Comparison of ENCODE assay signal across 12 mouse cellular contexts in the genomic region with DNA sequence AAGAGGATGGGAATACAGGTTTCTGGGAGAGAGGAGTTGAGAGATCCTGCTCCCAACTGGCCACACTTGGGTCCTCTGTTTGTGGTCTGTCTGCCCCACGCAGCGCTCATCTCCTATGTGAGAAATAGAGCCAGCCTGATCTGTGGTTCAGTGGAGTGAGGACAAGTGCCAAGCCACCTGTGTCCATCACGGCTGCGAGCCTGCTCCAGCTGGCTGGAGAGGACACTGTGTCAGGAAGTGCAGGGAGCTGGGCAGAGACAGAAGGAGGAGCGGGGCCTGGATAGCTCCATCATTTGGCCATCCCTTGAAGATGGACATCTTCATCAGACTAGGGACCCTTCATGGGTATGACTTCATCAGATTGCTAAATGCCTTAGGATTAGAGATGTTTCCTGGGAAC.
"Had no signal": no experiment of that assay in that cellular context is flagged by ENCODE, and none has a peak within 500 bp of the region (broad histone marks: within the 10 kb centered on the region; RNA-seq: fewer than 3 reads in every experiment).

No protein-coding gene starts in this region.

- H3K27ac ChIP-seq: limb, embryonic 15.5 days; liver, embryonic 12.5 days; midbrain, embryonic 12.5 days; stomach, postnatal 0 days had no signal

- DNase-seq: kidney, postnatal 25 days; layer of hippocampus, adult 9-11 months; layer of hippocampus, postnatal 36 days; lung, embryonic 14.5 days; lung, postnatal 10 days; right cerebral cortex, adult 18-20 months; right cerebral cortex, postnatal 25 days had no signal

- H3K27me3 ChIP-seq: limb, embryonic 15.5 days; liver, embryonic 12.5 days; midbrain, embryonic 12.5 days had no signal

- H3K4me3 ChIP-seq: limb, embryonic 15.5 days; liver, embryonic 12.5 days; midbrain, embryonic 12.5 days had no signal

- ATAC-seq: liver, embryonic 12.5 days; midbrain, embryonic 16.5 days had no signal

- H3K4me1 ChIP-seq: limb, embryonic 15.5 days; liver, embryonic 12.5 days; midbrain, embryonic 12.5 days had no signal
